ENCODE assay signal across 17 mouse cellular contexts in the genomic region with DNA sequence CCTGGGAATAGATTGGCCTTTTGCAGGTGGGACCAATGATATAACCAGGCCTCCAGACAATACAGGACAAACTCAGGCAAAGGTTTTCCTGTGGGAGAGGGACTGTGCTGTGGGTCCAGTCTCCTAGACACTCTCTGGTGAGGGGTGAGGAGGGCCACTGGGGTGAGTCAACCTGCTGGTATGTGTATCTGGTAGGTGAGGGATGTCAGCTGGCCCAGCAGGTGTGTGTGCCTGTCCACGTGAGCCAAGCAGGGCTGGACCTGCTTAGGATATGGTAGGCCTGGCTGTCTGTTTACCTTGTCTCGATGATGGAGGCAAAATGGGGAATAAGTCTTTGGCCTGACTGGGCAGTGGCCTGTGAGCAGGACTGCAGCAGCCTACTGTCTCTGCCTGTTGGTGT. TPM values are rescaled to one million over a fixed set of nuclear protein-coding genes. Genes with fewer than 3 reads are reported as not detected.
DNase-seq lines count a peak whose midpoint lies in the region; ATAC-seq and TF ChIP-seq lines count a peak whose summit lies in the region.
"Had no signal": no experiment of that assay in that cellular context is flagged by ENCODE, and none has a peak within 500 bp of the region (broad histone marks: within the 10 kb centered on the region; RNA-seq: fewer than 3 reads in every experiment).

No protein-coding gene starts in this region.

- intact Hi-C loops in gastrocnemius, adult 2 months (cut with DNase I) = no loop called here

- no peak overlapping the region for H3K9ac ChIP-seq in embryonic facial prominence, embryonic 12.5 days
- H3K9ac ChIP-seq in kidney, embryonic 15.5 days = 0 out of 2 replicates have a peak overlapping the region, but pooled peaks have one; percentile 48
- H3K9ac ChIP-seq: liver, embryonic 15.5 days had no signal

- WGBS in embryonic facial prominence, embryonic 12.5 days = 69% methylated on average over 2 of the region's 2 CpGs
- WGBS in kidney, embryonic 15.5 days = 68% methylated on average over 2 of the region's 2 CpGs

- no peaks in the 10 kb centered on the region for H3K9me3 ChIP-seq in E14TG2a.4 (ENCODE audit: low read length)
- H3K9me3 ChIP-seq in embryonic facial prominence, embryonic 12.5 days = no peaks in the 10 kb centered on the region
- no peaks in the 10 kb centered on the region for H3K9me3 ChIP-seq in kidney, embryonic 15.5 days (replicated peaks)
- H3K9me3 ChIP-seq: heart, embryonic 13.5 days; liver, embryonic 15.5 days had no signal

- peak overlapping the region; percentile 91 for H3K4me3 ChIP-seq in E14TG2a.4 (replicated peaks; ENCODE audit: low read length)
- peak overlapping the region; percentile 4; the same call in 1 of the 2 replicates for H3K4me3 ChIP-seq in embryonic facial prominence, embryonic 12.5 days
- H3K4me3 ChIP-seq in kidney, embryonic 15.5 days (replicated peaks) = peak overlapping the region; percentile 63
- no peak overlapping the region for H3K4me3 ChIP-seq in gastrocnemius, adult 2 months
- H3K4me3 ChIP-seq: liver, embryonic 15.5 days had no signal

- no peak overlapping the region for H3K27ac ChIP-seq in embryonic facial prominence, embryonic 12.5 days
- H3K27ac ChIP-seq in kidney, embryonic 15.5 days = no peak overlapping the region
- H3K27ac ChIP-seq in gastrocnemius, adult 2 months = no peak overlapping the region
- H3K27ac ChIP-seq: heart, embryonic 13.5 days; liver, embryonic 15.5 days had no signal

- no peak for TF ChIP-seq CTCF in E14TG2a.4 (conservative IDR thresholded peaks at IDR 0.05; ENCODE audit: low read length)
- TF ChIP-seq CTCF in gastrocnemius, adult 2 months (IDR thresholded peaks at IDR 0.05) = no peak

- peak overlapping the region; percentile 4; the same call in 1 of the 2 replicates for H3K4me2 ChIP-seq in embryonic facial prominence, embryonic 12.5 days (replicated peaks)
- peak overlapping the region; percentile 93 for H3K4me2 ChIP-seq in kidney, embryonic 15.5 days

- DNase-seq in lung, postnatal 25 days (ENCODE audit: low spot score) = peak; percentile 47
- DNase-seq in adrenal gland, adult (ENCODE audit: inconsistent age in 2 of 2, low spot score in 1 of 2) = no peak
- no peak for DNase-seq in gastrocnemius, adult 2 months
- no peak for DNase-seq in layer of hippocampus, postnatal 10 days (ENCODE audit: low spot score in 2 of 2)
- DNase-seq: cerebellum, adult 2 months; right cerebral cortex, postnatal 25 days; thymus, adult 2 months had no signal

- H3K36me3 ChIP-seq in E14TG2a.4 (ENCODE audit: insufficient read depth, low read length) = peaks cover 60% of the 10 kb centered on the region
- no peaks in the 10 kb centered on the region for H3K36me3 ChIP-seq in embryonic facial prominence, embryonic 12.5 days
- no peaks in the 10 kb centered on the region for H3K36me3 ChIP-seq in kidney, embryonic 15.5 days
- H3K36me3 ChIP-seq: heart, embryonic 13.5 days; liver, embryonic 15.5 days had no signal

- H3K27me3 ChIP-seq in E14TG2a.4 (ENCODE audit: insufficient read depth, low read length) = no peaks in the 10 kb centered on the region
- peaks cover 64% of the 10 kb centered on the region for H3K27me3 ChIP-seq in embryonic facial prominence, embryonic 12.5 days
- peaks cover 50% of the 10 kb centered on the region for H3K27me3 ChIP-seq in kidney, embryonic 15.5 days

- no peak for ATAC-seq in embryonic facial prominence, embryonic 12.5 days (ENCODE audit: insufficient number of reproducible peaks, insufficient read depth, low FRiP score, low TSS enrichment)
- no peak for ATAC-seq in kidney, embryonic 15.5 days (replicated peaks; ENCODE audit: low FRiP score)
- ATAC-seq: inflammation-experienced regulatory T-cells, adult 6 months; midbrain, embryonic 16.5 days had no signal

- H3K4me1 ChIP-seq in E14TG2a.4 (replicated peaks; ENCODE audit: low read depth, low read length) = peaks cover 80% of the 10 kb centered on the region
- peaks cover 12% of the 10 kb centered on the region; the same call in 1 of the 2 replicates for H3K4me1 ChIP-seq in embryonic facial prominence, embryonic 12.5 days
- peaks cover 26% of the 10 kb centered on the region for H3K4me1 ChIP-seq in kidney, embryonic 15.5 days

RNA-seq across cellular contexts. Expression of gene Spint1, which starts 1.5 kb away (rescaled TPM):
- 8.8 and 10.6 TPM in 2 replicates for polyA plus RNA-seq in embryonic facial prominence, embryonic 12.5 days (2016; fragmentation: Nextera tagmentation; extraction: Ambion mirVana)
- 34.3 and 34.7 TPM in 2 replicates for polyA plus RNA-seq in kidney, embryonic 15.5 days (2015; fragmentation: Nextera tagmentation; extraction: Ambion mirVana)
- total RNA-seq in gastrocnemius, adult 2 months (2021) = not detected
- total RNA-seq in layer of hippocampus, postnatal 10 days (2021) = under 1 TPM; 0.27 to 0.59 TPM
- total RNA-seq: neutrophil, adult 5-6 weeks had no signal

RNA-seq across cellular contexts. Expression of gene Ppp1r14d, which starts 9.0 kb away (rescaled TPM):
- 0.28 TPM in 1 of 2 replicates, not detected in the other for polyA plus RNA-seq in embryonic facial prominence, embryonic 12.5 days (2016; fragmentation: Nextera tagmentation; extraction: Ambion mirVana)
- polyA plus RNA-seq in kidney, embryonic 15.5 days (2015; fragmentation: Nextera tagmentation; extraction: Ambion mirVana) = 0.68 and 0.80 TPM in 2 replicates
- not detected for total RNA-seq in gastrocnemius, adult 2 months (2021)
- total RNA-seq in layer of hippocampus, postnatal 10 days (2021) = not detected
- total RNA-seq: adrenal gland, postnatal 4 days; left cerebral cortex, adult 8-10 months; neutrophil, adult 5-6 weeks had no signal
- polyA plus RNA-seq: cerebellum, adult 2 months; heart, embryonic 13.5 days; inflammation-experienced regulatory T-cells, adult 6 months; liver, embryonic 15.5 days; midbrain, embryonic 16.5 days had no signal

RNA-seq across cellular contexts. Expression of gene Dnajc17, which starts 30.1 kb away (rescaled TPM):
- polyA plus RNA-seq in embryonic facial prominence, embryonic 12.5 days (2016; fragmentation: Nextera tagmentation; extraction: Ambion mirVana) = 26.5 and 27.5 TPM in 2 replicates
- 18.6 and 21.9 TPM in 2 replicates for polyA plus RNA-seq in kidney, embryonic 15.5 days (2015; fragmentation: Nextera tagmentation; extraction: Ambion mirVana)
- total RNA-seq in gastrocnemius, adult 2 months (2021) = 1 to 10 TPM; 6.6 to 8.6 TPM
- 10 to 100 TPM; 19.0 to 22.6 TPM for total RNA-seq in layer of hippocampus, postnatal 10 days (2021)

RNA-seq across cellular contexts. Expression of gene Zfyve19, which starts 30.3 kb away (rescaled TPM):
- 57.0 and 58.2 TPM in 2 replicates for polyA plus RNA-seq in embryonic facial prominence, embryonic 12.5 days (2016; fragmentation: Nextera tagmentation; extraction: Ambion mirVana)
- 51.8 and 55.4 TPM in 2 replicates for polyA plus RNA-seq in kidney, embryonic 15.5 days (2015; fragmentation: Nextera tagmentation; extraction: Ambion mirVana)
- total RNA-seq in gastrocnemius, adult 2 months (2021) = 10 to 100 TPM; 13.3 to 13.9 TPM
- 10 to 100 TPM; 38.4 to 46.9 TPM for total RNA-seq in layer of hippocampus, postnatal 10 days (2021)

RNA-seq across cellular contexts. Expression of gene Rhov, which starts 32.4 kb away (rescaled TPM):
- polyA plus RNA-seq in embryonic facial prominence, embryonic 12.5 days (2016; fragmentation: Nextera tagmentation; extraction: Ambion mirVana) = 5.7 and 6.9 TPM in 2 replicates
- polyA plus RNA-seq in kidney, embryonic 15.5 days (2015; fragmentation: Nextera tagmentation; extraction: Ambion mirVana) = 0.72 and 1.1 TPM in 2 replicates
- not detected for total RNA-seq in gastrocnemius, adult 2 months (2021)
- 10 to 100 TPM; 12.4 to 15.6 TPM for total RNA-seq in layer of hippocampus, postnatal 10 days (2021)
